Mouse (Mus musculus) limb, embryonic 12.5 days (tissue): ENCODE results near the gene Senp7. TPM values are rescaled to one million over a fixed set of nuclear protein-coding genes. Genes with fewer than 3 reads are reported as not detected.

ENCODE experiments used
- ATAC-seq: fragments of 200-750 bp; cut with Nextera tagmentation; 2 replicates; pipeline ENCODE4 v1.8.0; 2017; ENCODE audit warnings: low read depth, moderate TSS enrichment; ENCODE audit not compliant: insufficient number of reproducible peaks, insufficient read depth, low FRiP score, low TSS enrichment
- H3K27ac ChIP-seq: fragments of 300-500 bp; sonication (generic); 2 replicates; pipeline ENCODE4 v1.5.1; 2016; ENCODE audit warnings: mild to moderate bottlenecking, moderate library complexity
- H3K27me3 ChIP-seq: fragments of 300-500 bp; sonication (generic); 2 replicates; pipeline ENCODE4 v1.6.1; 2016; ENCODE audit warnings: mild to moderate bottlenecking, moderate library complexity
- H3K36me3 ChIP-seq: fragments of 300-500 bp; sonication (generic); 2 replicates; pipeline ENCODE4 v1.6.1; 2016; ENCODE audit warnings: mild to moderate bottlenecking, moderate library complexity
- H3K4me1 ChIP-seq: fragments of 300-500 bp; sonication (generic); replicated peaks from 2 replicates; pipeline ENCODE4 v1.6.1; 2016
- H3K4me2 ChIP-seq: fragments of 300-500 bp; sonication (generic); 2 replicates; pipeline ENCODE4 v1.6.1; 2016; ENCODE audit warnings: mild to moderate bottlenecking, moderate library complexity
- H3K4me3 ChIP-seq: fragments of 300-500 bp; sonication (generic); replicated peaks from 2 replicates; pipeline ENCODE4 v1.5.1; 2016; ENCODE audit warnings: mild to moderate bottlenecking
- H3K9ac ChIP-seq: fragments of 300-500 bp; sonication (generic); replicated peaks from 2 replicates; pipeline ENCODE4 v1.6.1; 2016; ENCODE audit warnings: mild to moderate bottlenecking, moderate library complexity
- H3K9me3 ChIP-seq: fragments of 300-500 bp; sonication (generic); 2 replicates; pipeline ENCODE4 v1.6.1; 2016; ENCODE audit warnings: mild to moderate bottlenecking, moderate library complexity
- WGBS: fragments of 180-500 bp; shearing (Covaris S2); methylation state at CpG from one replicate; pipeline ENCODE4 v1.1.7; 2016; 5-methylcytosine and 5-hydroxymethylcytosine counted together
- microRNA-seq: library from miRNA; unstranded; fragments of <30 nt; microRNA quantifications from one replicate; pipeline ENCODE4, GENCODE M21; 2017
- polyA plus RNA-seq: library from polyadenylated mRNA; unstranded; fragments of >200 nt; fragmentation: Nextera tagmentation; extraction: Ambion mirVana; gene quantifications from 2 replicates; pipeline ENCODE4 v1.2.1, GENCODE M21; 2016

Senp7 gene
- polyA plus RNA-seq, 1 experiment from 2014 or later = 39.2 TPM

DNA sequence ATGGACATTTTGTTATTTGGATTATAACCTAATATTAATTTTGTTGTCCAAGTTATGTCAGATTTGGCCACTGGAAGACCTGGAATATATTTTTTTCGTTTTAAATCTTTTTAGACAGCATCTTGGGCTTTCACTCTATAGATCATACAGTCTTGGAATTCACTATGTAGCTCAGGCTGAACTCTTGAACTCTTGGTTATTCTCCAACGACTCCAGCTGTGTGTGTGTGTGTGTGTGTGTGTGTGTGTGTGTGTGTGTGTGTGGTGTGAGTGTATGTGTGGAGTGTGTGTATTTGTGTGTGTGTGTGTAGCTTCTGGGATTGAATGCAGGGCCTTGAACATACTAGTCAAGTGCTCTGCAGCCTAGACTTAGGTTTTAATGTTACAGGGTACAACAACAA lies 181.3 kb downstream of the Senp7 start:
- no peak overlapping the region for H3K9ac ChIP-seq
- H3K4me2 ChIP-seq = no peak overlapping the region
- no peak overlapping the region for H3K27ac ChIP-seq
- no peak overlapping the region for H3K4me3 ChIP-seq
- no peaks in the 10 kb centered on the region for H3K4me1 ChIP-seq
- ATAC-seq = no peak
- WGBS = 71% methylated on average over 2 of the region's 2 CpGs
- H3K27me3 ChIP-seq = no peaks in the 10 kb centered on the region
- H3K9me3 ChIP-seq = no peaks in the 10 kb centered on the region
- H3K36me3 ChIP-seq = no peaks in the 10 kb centered on the region

DNA sequence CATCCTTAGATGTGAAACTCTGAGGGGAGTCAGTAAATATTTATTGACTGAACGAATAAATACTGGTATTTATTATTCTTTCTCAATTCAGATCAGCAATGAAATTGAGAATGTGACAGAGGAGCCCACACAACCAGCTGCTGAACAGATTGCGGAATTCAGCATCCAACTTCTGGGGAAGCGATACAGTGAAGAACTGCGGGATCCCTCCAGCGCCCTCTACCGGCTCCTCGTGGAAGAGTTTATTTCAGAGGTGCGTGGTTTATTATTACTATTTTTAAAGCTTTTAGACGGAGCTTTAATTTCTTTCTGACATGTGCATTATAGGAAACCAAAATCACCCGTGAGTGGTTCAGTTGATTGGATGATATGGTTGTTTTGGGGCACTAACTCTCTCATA lies 183.2 kb downstream of the Senp7 start:
- ATAC-seq = no peak
- Histone ChIP-seq H3K36me3 (no peaks in the 10 kb centered on the region), H3K27ac (no peak overlapping the region), H3K4me1 (no peaks in the 10 kb centered on the region), H3K4me3 (no peak overlapping the region), H3K27me3 (no peaks in the 10 kb centered on the region), H3K9ac (no peak overlapping the region), H3K4me2 (no peak overlapping the region), H3K9me3 (no peaks in the 10 kb centered on the region)
- 62% methylated on average over 10 of the region's 10 CpGs for WGBS

DNA sequence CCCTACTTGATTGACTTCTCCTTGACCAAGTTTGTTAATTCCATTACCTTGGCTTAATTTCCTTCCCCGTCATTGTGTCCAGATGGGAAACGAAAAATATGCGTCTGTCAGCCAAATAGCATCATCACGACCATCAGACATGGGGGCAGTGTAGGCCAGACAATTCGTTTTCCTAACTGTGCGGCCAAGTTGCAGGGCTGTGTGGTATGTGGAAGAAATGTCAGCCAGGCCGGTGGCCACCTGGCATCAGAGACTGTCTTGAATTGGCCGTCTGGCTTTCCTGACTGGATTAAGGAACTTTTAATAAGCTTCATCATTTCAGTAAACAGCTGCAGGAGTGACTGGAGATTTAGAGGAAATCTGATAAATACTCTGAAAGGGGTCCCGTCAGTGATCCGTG lies 184.6 kb downstream of the Senp7 start:
- no peak for ATAC-seq
- H3K4me2 ChIP-seq = no peak overlapping the region
- H3K4me3 ChIP-seq = no peak overlapping the region
- H3K9me3 ChIP-seq = no peaks in the 10 kb centered on the region
- H3K36me3 ChIP-seq = no peaks in the 10 kb centered on the region
- no peaks in the 10 kb centered on the region for H3K27me3 ChIP-seq
- no peak overlapping the region for H3K9ac ChIP-seq
- H3K4me1 ChIP-seq = no peaks in the 10 kb centered on the region
- 73% methylated on average over 10 of the region's 10 CpGs for WGBS
- H3K27ac ChIP-seq = no peak overlapping the region

Small RNA genes within 50 kb of the gene (microRNA-seq; reads per million reads assigned to microRNA genes)
- not detected for gene Gm24047

Other genes with a start within 250 kb of the Senp7 start
- gene Nfkbiz, start 209.4 kb upstream of the Senp7 start, polyA plus RNA-seq = 3.5 TPM in 2 replicates
- 0.90 TPM in 2 replicates for gene Nxpe3, start 153.1 kb upstream of the Senp7 start, polyA plus RNA-seq
- 13.0 and 13.4 TPM in 2 replicates for gene Cep97, start 113.5 kb upstream of the Senp7 start, polyA plus RNA-seq
- gene Rpl24, start 82.1 kb upstream of the Senp7 start, polyA plus RNA-seq = 856 and 860 TPM in 2 replicates
- 22.4 and 22.7 TPM in 2 replicates for gene Zbtb11, start 74.5 kb upstream of the Senp7 start, polyA plus RNA-seq
- 283 and 297 TPM in 2 replicates for gene Pcnp, start 18.6 kb upstream of the Senp7 start, polyA plus RNA-seq
- 30.3 and 31.0 TPM in 2 replicates for gene Trmt10c, start 10.5 kb upstream of the Senp7 start, polyA plus RNA-seq
- 0.14 and 0.29 TPM in 2 replicates for gene Impg2, start 156.0 kb downstream of the Senp7 start, polyA plus RNA-seq